Mouse (Mus musculus): ENCODE measurements at regions not wholly inside any gene's neighbourhood (a gene's known extent, or its start where the extent isn't known, plus 50 kb on each side); places are given as distances from the start of the nearest gene placed in this dataset.

DNA sequence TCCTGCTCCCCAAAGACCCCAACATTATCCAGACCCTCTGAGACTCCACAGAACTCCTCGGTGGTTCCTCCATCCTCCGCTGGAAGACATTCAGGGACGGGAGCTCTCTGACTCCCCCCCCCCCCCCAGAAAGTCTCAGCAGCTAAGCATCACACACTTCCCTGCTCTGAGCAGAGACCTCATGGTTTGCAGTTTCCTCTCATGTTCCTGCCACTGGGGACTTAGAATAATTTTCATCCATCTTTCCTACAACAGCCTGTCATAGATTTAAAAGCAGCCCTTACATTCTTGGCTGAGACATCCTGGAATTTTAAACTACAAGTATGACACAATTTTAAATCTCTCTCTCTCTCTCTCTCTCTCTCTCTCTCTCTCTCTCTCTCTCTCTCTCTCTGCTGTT, 69.2 kb downstream of the Gpr65 start:
- DNase-seq (ENCODE audit: low read depth, low spot score) = no peak
- TF ChIP-seq CTCF (IDR thresholded peaks at IDR 0.05) = no peak
- no peaks in the 10 kb centered on the region for H3K27me3 ChIP-seq
- in situ Hi-C loops (cut with MboI; ENCODE audit: low pct_unique_long_range_greater_than_20kb) = no loop called here
- ChIA-PET CTCF (interaction anchor here (0.6 to 1.0 kb wide), 2 partner anchors 18 to 259 kb away, joined by 3 read pairs; no protein-coding TSS in a partner anchor), POLR2A (no interaction called here)
- no peak for ATAC-seq

DNA sequence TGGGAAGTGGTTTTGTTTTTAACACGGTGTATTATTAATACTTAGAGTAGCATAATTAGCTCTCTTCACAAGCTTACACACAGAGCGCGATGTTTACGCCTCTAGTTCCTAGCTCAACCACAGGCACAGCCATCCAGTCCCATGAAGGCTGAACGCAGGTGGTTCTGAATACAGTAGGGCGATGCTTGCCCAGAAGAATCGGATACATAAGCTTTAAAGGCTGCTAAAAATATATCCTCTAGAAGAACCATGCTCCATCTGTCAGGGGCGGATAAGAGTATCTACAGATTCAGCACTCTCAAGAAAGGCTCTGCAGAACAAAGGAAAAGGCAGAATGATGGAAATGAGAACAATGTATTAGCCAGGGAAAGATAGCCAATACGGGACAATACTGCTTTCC, 71.1 kb downstream of the Gpr65 start:
- no peak for ATAC-seq
- POLR2A ChIA-PET = no interaction called here
- no peak for TF ChIP-seq CTCF (IDR thresholded peaks at IDR 0.05)
- DNase-seq (ENCODE audit: low read depth, low spot score) = no peak
- H3K27me3 ChIP-seq = no peaks in the 10 kb centered on the region
- in situ Hi-C loops (cut with MboI; ENCODE audit: low pct_unique_long_range_greater_than_20kb) = no loop called here
- CTCF ChIA-PET = no interaction called here

DNA sequence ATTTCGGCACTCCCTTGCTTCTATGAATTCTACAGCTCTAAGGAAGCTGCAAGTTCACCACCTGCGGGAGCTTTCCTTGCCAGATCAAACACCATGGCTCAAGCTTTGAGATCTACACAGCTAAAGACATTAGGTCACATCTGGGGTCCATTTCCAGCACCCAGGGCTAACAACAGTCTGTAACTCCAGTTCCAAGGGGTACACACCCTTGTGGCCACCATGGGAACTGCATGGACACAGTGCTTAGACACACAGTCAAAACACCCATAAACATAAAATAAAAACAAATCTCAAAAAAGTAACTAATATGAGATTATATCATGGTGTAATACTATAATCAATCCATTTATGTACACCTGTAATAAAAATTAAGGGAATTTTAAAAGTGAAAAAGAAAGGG, 73.7 kb downstream of the Gpr65 start:
- ChIA-PET CTCF (no interaction called here), POLR2A (no interaction called here)
- H3K27me3 ChIP-seq = no peaks in the 10 kb centered on the region
- in situ Hi-C loops (cut with MboI; ENCODE audit: low pct_unique_long_range_greater_than_20kb) = loop anchor here (10.0 kb wide), 1 partner anchor 127 kb away; no protein-coding TSS in a partner anchor
- no peak for ATAC-seq
- TF ChIP-seq CTCF (IDR thresholded peaks at IDR 0.05) = peak; percentile 41
- no peak for DNase-seq (ENCODE audit: low read depth, low spot score)

DNA sequence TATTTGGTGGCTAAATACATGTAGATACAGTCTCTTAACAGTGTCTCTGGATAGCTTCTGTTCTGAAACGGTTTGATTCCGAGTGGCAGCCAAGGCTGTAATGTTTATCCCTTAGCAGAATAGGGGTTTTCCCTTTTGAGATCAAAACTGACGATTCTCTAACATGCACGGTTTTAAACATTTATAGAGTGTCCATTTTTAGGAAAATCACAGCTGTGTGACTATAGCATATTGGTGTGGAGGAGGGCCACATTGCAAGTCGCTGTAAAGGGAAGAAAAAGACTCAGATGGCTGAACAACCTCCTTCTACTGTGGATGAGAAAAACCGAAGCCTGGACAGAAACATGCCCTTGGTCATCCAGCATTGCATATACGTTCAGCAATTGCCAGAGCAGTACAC, 75.2 kb downstream of the Gpr65 start:
- TF ChIP-seq CTCF (IDR thresholded peaks at IDR 0.05) = no peak
- no peaks in the 10 kb centered on the region for H3K27me3 ChIP-seq
- no peak for DNase-seq (ENCODE audit: low read depth, low spot score)
- in situ Hi-C loops (cut with MboI; ENCODE audit: low pct_unique_long_range_greater_than_20kb) = loop anchor here (10.0 kb wide), 1 partner anchor 129 kb away; no protein-coding TSS in a partner anchor
- no peak for ATAC-seq
- ChIA-PET POLR2A (no interaction called here), CTCF (interaction anchor here (0.9 kb wide), 1 partner anchor 12 kb away, joined by 3 read pairs; no protein-coding TSS in a partner anchor)

DNA sequence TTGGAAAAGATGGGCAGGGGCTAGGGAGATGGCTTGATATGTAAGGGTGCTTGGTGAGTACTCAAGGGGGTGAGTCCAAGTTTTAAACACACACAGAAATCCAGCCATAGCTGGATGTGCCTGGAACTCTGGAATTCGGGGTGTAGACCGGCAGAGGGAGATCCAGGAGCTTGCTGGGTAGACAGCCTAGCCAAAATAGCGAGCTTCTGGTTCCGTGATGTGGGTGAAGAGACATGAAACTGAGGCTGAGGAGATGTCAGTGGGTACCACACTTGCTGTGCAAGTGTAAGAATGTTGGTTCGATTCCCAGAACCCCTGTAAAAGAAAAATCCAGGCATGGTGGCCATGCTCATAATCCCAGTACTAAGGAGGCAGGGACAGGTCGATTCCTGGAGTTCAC, 78.6 kb downstream of the Gpr65 start:
- H3K27me3 ChIP-seq = no peaks in the 10 kb centered on the region
- CTCF ChIA-PET = interaction anchor here (1.7 to 4.7 kb wide), 2 partner anchors 21 to 65 kb away, joined by 3 to 36 read pairs; no protein-coding TSS in a partner anchor
- ATAC-seq = no peak
- DNase-seq (ENCODE audit: low read depth, low spot score) = no peak
- no peak for TF ChIP-seq CTCF (IDR thresholded peaks at IDR 0.05)
- in situ Hi-C loops (cut with MboI; ENCODE audit: low pct_unique_long_range_greater_than_20kb) = loop anchor here (5.0 to 10.0 kb wide), 2 partner anchors 65 to 132 kb away; no protein-coding TSS in a partner anchor
- POLR2A ChIA-PET = no interaction called here

DNA sequence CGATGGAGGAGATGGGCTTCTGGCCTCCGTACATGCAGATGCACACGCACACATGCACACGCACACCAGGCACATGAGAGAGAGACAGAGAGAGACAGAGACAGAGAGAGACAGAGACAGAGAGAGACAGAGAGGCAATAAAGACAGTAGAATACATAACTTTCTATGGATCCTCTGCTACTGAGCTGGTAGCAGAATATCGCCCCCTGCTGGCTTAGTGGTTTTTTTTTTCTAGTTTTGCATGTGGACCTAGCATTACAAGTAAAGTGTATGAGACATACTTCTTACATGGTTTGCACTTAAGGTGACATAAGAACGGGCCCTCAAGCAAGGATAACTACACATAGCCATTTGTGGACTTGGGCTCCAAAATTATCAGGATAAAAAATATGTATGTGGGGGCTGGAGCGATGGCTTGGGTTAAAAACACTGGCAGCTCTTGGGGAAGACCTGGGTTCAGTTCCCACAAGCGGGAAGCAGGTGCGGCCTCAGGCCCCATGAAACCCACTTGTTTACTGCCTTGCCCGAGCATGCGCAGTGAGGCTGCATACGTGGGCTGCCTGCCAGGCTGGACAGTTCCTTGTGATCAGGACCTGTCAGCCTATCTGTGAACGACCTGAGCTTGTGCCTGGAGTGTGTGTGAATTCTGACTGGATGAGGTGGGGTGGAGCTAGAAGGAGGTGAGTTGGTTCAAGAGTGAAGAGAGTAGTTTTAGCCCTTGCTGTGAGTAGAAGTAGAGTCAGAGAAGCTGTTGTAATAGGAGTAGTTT, 79.3 kb downstream of the Gpr65 start:
- in situ Hi-C loops (cut with MboI; ENCODE audit: low pct_unique_long_range_greater_than_20kb) = loop anchor here (5.0 to 10.0 kb wide), 2 partner anchors 65 to 133 kb away; no protein-coding TSS in a partner anchor
- no peaks in the 10 kb centered on the region for H3K27me3 ChIP-seq
- TF ChIP-seq CTCF (IDR thresholded peaks at IDR 0.05) = peak; percentile 60
- ChIA-PET CTCF (interaction anchor here (0.8 to 4.7 kb wide), 4 partner anchors 21 to 255 kb away, joined by 3 to 36 read pairs (median 4); no protein-coding TSS in a partner anchor), POLR2A (no interaction called here)
- ATAC-seq (no peak), DNase-seq (ENCODE audit: low read depth, low spot score) (no peak)

DNA sequence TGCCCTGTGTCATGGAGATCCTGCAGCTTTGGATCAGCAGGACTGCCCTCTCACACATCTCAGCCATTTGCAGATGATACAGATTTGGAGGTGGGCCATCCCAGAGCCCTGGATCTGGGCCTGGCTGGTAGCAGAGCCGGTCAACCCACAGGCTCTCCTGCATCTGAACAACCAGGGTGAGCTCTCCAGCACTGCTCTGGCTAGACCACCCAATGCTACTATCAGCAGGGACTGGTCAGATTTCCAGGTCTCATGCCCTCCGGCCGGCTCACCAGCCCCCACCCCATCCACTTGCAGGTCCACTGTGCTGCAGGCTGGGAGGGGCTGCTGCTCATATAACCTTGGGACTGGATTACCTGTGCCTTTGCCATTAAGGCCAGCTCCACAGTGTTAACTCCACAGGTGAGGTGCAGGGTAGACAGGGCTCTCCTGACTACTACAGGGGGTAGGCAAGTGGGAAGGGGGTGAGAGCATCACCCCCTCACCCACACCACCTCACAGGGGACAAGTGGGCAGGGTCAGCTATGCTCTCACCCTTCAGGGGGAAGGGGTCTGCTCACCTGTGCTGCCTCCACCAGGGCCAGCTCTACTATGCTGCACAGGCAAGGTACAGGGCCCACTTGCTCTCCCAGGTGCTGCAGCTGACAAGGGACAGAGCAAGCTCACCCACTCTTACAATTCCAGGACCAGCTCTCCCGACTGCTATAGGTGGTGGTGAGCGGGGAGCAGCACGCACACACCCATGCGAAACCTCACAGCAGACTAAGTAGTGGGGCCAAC, 81.6 kb downstream of the Gpr65 start:
- in situ Hi-C loops (cut with MboI; ENCODE audit: low pct_unique_long_range_greater_than_20kb) = loop anchor here (5.0 to 10.0 kb wide), 2 partner anchors 68 to 135 kb away; no protein-coding TSS in a partner anchor
- no peaks in the 10 kb centered on the region for H3K27me3 ChIP-seq
- ChIA-PET CTCF (interaction anchor here (1.2 kb wide), 1 partner anchor 69 kb away, joined by 3 read pairs; no protein-coding TSS in a partner anchor), POLR2A (no interaction called here)
- DNase-seq (ENCODE audit: low read depth, low spot score) = no peak
- ATAC-seq = no peak
- no peak for TF ChIP-seq CTCF (IDR thresholded peaks at IDR 0.05)

DNA sequence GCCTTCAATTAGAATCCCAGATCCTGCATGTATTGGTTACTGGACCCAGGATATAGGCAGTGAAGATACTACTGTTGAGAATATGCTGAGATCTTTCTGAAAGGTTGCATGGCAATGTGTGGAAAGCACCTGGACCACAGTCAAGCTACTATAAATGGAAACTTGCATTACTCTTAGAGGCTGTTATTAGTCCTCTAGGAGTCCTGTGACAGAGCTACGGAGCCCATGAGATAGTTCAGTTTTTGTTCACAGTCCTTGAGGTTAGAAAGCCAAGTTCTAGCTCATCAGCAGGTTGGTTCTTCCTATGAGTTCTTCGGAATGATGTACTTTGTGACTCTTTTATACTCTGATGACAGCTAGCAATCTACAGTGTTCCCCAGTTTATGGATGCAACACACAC, 84.0 kb downstream of the Gpr65 start:
- DNase-seq (ENCODE audit: low read depth, low spot score) = no peak
- no peaks in the 10 kb centered on the region for H3K27me3 ChIP-seq
- ChIA-PET POLR2A (no interaction called here), CTCF (no interaction called here)
- ATAC-seq = no peak
- in situ Hi-C loops (cut with MboI; ENCODE audit: low pct_unique_long_range_greater_than_20kb) = no loop called here
- TF ChIP-seq CTCF (IDR thresholded peaks at IDR 0.05) = no peak

DNA sequence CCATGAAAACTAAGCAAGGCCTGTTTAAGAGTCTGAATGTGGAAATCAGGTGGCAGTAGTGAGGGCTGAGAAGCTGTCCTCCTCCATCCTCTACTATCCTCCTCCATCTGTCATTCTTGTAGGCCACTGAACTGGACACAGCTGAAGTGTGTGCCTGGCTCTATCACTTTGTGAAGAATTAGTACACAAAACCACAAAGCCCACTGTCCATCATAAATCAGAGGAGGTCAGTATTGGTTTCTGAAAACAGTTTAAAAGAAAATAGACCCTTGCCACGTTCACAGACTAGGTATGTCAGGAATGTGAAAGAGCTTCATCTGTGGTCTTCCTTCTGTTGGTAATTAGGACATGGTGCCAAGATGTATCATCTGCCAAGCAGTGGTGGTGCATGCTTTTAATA, 86.1 kb downstream of the Gpr65 start:
- H3K27me3 ChIP-seq = no peaks in the 10 kb centered on the region
- in situ Hi-C loops (cut with MboI; ENCODE audit: low pct_unique_long_range_greater_than_20kb) = no loop called here
- no peak for DNase-seq (ENCODE audit: low read depth, low spot score)
- TF ChIP-seq CTCF (IDR thresholded peaks at IDR 0.05) = no peak
- CTCF ChIA-PET = interaction anchor here (1.1 to 1.4 kb wide), 3 partner anchors 10 to 72 kb away, joined by 3 to 4 read pairs (median 3); no protein-coding TSS in a partner anchor
- peak; percentile 86 for ATAC-seq
- POLR2A ChIA-PET = interaction anchor here (1.3 kb wide), 1 partner anchor 9 kb away, joined by 3 read pairs; no protein-coding TSS in a partner anchor

DNA sequence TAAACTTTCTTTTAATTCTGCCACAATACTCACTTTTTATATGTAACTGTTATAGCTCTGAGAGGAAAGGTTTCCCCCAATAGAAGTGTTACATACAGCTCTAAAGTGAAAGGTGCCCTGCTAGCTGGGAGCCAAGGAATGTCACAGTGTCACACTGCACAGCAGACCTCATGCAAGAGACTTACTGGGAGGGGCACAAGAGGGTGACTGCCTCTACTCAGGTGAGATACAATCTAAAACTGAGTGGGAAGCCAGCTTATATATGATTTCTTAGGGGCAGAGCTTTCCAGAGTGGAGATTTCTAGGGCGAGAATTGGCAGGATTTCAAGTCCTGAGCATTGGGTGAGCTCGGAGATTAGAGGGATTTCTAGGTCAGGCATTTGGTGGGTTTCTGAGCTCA, 99.1 kb downstream of the Gpr65 start:
- in situ Hi-C loops (cut with MboI; ENCODE audit: low pct_unique_long_range_greater_than_20kb) = no loop called here
- DNase-seq (ENCODE audit: low read depth, low spot score) (no peak), ATAC-seq (peak; percentile 39)
- no peak for TF ChIP-seq CTCF (IDR thresholded peaks at IDR 0.05)
- CTCF ChIA-PET = interaction anchor here (1.0 kb wide), 1 partner anchor 20 kb away, joined by 3 read pairs; no protein-coding TSS in a partner anchor
- POLR2A ChIA-PET = interaction anchor here (0.6 kb wide), 1 partner anchor 380 kb away, joined by 4 read pairs; no protein-coding TSS in a partner anchor
- H3K27me3 ChIP-seq = no peaks in the 10 kb centered on the region

Measured in Patski (cell line).